Mouse (Mus musculus): Measurements from ENCODE around the gene Cacna2d2. TPM values are rescaled to one million over a fixed set of nuclear protein-coding genes. Genes with fewer than 3 reads are reported as not detected.
A peak's percentile ranks its signal among the peaks of the same experiment; 100 is the strongest.

Gene Cacna2d2
- total RNA-seq, 4 experiments from 2014 or later: 0.15 to 0.65 (median 0.41) TPM

DNA sequence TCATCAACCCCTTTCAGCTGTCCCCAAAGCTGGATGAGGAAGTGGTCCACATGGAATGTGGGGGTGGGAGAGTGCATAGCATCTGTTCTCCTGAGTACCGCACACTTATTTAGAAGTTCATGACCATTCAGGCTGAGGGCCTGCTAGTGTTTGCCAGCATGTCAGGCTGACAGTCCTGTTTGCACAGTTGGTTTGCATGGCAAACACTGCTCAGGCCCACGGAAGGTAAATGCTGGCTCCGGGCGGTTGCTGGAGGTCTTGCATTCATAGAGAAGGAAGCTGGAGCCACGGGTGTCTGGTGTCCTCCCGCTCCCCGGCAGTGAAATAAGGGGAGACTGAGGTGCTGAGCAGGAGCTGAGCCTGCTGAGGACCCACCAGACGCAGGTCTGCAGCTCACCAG lies 53.7 kb downstream of the Cacna2d2 start:
- DNase-seq (ENCODE audit: low spot score in 2 of 2): no peak

DNA sequence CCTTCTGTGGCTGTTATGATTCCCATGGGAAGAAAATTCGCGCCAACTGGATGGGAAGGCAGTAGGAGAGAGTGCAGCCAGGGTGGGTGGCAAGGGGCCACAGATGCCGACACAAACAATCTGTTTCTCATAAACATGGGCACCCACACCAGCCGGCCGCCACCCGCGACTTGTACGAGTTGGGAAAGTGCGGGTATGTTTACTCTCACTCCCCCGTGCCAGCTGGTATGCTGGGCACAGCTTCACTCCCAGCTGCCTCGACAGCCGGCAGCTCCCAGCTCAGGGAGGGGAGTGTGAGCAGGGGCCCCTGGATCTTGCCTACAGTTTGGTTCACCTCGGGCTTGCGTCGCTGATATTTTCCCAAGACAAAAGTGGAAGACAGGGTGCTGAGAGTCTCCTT lies 57.3 kb downstream of the Cacna2d2 start:
- peak in 1 of 2 experiments; percentile 7 for DNase-seq (ENCODE audit: low spot score in 2 of 2)

DNA sequence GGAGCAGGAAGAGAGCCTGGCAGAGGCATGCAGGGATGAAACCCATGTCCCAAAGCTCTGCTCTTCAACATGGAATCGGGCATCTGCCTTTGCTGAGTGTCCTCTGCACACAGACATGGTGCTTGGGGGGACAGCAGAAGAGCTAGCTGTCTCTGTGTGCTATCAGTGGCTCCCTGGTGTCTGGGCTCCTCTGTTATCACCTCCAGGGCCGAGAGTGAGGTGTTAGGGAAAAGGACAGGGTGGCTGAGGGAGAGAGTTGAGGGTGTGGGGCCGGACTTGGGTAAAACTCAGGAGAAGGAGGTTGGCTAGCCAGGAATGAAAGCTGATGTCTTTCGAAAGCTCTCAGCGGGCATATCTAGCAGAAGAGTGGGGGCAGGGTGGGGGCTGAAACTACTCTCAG lies 63.5 kb downstream of the Cacna2d2 start:
- no peak for DNase-seq (ENCODE audit: low spot score in 2 of 2)

DNA sequence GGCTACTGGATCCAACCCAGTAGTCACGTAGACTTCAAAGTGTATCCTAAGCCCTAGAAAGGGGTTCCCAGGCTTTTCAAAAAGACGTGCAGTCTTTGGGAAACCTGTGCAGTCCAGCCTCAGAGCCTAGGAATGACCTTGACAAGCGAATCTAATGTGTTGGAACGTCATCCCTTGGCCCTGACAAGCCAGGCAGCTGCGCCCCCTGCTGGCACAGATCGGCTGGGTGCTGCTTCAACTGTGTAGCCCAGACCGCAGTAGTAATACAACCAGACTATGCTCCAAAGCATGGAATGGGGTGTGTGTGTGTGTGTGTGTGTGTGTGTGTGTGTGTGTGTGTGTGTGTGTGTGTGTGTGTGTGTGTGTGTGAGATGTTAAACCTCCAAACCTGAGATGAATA lies 64.1 kb downstream of the Cacna2d2 start:
- peak; percentile 61 to 75 for DNase-seq (ENCODE audit: low spot score in 2 of 2)

DNA sequence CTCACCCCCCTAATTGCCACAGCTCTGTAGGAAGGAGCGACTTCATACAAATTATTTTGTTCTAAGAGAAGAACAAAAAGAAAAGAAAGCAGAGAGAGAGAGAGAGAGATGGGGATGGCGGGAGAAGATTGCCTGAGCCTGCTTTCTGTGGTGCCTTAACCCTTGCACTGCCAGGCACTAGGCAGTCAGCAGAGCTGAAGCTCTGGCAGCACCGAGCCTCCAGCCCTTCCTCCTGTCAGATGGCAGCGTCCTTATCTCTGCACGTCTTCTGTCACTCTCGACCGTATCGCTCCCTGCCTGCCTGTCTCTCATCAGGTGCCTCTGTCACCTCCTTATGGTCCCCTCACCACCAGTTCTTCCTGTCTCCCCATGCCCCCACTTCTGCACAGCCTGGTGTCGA lies 64.7 kb downstream of the Cacna2d2 start:
- DNase-seq (ENCODE audit: low spot score in 2 of 2): no peak

DNA sequence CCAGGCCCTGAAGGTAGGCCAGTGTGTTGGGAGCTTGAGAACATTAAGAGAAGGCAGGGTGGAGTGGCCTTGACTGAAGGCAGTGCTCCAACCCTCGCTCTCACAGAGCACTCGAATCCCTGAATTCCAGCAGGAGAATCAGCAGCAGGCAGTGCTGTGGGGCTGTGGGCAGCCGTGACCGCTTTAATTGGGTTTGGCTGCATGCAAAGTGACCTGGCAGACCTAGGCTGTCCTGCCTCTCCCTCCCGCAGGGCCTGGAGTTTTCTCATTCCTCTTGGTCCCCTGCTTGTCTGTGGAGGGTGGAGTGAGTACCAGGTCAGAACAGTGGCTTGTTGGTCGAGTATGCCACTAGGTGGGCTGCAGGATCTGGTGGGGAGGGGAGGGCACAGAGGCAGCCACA lies 66.2 kb downstream of the Cacna2d2 start:
- DNase-seq (ENCODE audit: low spot score in 2 of 2): no peak

DNA sequence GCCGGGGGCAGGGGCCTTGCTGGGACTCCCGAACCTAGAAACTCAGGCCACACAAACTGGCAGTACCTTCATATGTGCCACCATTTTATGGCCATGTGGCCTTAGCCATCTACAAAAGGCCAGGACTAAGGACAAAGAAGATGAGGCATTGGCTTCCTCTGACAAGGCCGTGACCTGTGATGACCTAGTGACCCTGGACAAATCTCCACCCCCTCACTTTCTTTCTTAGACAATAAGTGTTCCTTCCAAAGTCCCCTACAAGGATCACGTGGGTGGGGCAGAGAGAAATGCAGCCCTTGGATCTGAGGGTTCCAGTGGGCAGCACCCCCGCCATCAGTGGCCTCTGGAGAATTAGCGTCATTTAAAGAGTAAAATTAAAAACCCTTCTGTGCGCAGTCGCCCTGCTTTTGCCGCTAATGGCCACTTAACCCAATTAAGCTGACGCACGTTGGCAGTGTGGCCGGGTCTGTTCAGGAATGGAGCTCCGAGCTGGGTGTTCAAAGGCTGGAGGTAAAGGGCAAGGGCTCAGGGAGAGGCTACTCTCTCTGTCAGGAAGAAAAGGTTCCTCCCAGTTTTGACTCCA lies 69.9 kb downstream of the Cacna2d2 start:
- DNase-seq (ENCODE audit: low spot score in 2 of 2): no peak

DNA sequence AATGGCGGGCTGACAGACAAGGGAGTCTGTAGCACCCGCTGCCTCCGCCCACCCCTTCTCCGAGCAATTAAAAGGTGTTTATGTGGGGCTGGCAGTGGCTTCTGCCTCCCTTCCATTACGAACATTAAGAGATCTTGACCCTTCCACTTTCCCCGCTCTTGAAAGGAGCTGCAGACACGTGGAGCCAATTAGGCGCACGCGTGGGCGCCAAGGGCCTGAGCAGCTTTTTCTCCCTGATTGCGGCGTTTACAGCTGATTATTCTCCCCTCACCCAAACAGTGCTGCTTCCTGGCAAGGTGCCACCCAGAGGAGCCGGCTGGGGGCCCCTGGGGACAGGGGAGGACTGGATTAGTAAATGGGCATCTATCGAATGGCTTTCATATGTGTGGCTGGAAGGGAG lies 71.0 kb downstream of the Cacna2d2 start:
- DNase-seq (ENCODE audit: low spot score in 2 of 2): no peak

DNA sequence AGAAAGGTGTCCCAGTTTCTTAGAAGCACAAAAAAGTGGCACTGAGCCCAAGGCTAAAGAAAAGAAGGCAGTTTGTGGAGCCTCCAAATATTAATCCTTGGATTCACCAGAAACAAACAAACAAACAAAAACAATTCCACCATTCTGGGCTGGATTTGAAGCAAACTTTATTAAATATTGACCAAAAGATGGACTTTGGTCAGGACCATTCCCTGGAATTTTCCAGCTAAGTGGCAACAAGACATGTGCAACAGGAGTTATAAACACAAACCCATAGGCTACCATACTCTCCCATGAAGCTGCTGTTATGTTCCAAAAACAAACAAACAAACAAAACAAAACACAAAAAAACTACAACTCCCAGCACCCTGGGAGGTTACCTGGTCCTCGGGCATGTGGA lies 74.6 kb downstream of the Cacna2d2 start:
- DNase-seq (ENCODE audit: low spot score in 2 of 2): no peak

DNA sequence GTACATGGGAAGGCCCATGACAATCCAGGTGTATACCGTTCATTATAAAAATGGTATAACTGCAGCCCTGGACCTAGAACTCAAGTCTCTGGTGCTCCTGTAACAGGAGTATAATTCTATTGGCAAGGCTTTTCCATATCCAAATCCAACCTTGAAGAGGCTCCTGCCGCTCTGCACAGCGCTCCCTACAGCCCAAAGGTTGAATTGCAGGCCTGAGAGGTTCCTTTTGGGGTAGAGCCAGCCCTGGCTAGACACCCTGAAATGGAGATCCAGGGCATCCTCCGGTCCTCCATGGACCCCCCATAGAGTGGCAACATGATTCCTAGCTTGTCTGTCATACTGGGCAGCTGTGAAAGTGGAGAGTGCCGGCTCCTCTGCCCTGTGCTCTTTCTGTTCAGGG lies 79.6 kb downstream of the Cacna2d2 start:
- no peak for DNase-seq (ENCODE audit: low spot score in 2 of 2)

DNA sequence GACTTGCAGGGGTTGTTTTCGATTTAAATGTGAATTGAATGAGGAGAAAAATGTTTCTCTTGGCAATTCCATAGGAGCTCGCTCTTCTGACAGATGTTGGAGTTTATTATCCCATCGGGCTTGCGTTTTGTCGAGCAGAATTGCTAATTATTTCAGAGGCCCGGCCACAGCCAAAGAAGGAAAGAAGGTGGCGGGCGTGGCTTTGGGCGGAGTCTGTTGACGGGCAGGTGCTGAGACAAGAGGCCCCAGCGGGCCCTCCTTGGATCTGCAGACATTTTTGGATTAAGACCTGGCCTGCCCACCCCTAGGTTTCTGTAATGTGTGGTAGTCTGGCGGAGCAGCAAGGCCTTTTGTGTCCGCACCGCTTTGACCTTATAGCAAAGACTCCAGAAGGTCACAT lies 80.2 kb downstream of the Cacna2d2 start:
- DNase-seq (ENCODE audit: low spot score in 2 of 2): no peak

DNA sequence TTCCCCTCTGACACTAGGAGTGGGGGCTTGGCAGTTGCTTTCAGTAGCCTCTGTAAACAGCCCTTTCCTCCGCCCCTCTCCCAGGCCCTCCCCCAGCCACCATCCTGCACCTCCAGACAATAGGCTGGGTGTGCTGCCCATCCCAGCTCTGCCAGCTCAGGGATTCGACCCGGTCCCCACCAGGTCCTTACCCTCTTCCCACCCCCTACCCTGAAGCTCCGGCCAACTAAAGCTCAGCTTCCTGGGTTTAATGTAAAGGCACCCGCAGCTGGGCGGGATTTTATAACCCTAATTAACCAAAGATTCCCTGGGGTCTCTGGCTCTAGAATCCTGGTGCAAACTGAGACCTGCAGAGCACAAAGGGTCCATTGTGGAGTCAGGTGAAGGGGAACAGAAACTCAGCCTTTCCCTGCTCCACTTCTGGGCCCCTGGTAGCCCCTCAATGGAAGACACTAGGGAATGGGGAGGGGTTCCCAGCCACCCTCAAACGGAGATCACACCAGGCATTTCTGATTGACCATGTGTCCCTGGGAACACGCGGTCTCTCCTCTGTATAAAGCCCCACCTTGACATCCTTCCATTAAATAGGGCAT lies 81.2 kb downstream of the Cacna2d2 start:
- DNase-seq (ENCODE audit: low spot score in 2 of 2): no peak

DNA sequence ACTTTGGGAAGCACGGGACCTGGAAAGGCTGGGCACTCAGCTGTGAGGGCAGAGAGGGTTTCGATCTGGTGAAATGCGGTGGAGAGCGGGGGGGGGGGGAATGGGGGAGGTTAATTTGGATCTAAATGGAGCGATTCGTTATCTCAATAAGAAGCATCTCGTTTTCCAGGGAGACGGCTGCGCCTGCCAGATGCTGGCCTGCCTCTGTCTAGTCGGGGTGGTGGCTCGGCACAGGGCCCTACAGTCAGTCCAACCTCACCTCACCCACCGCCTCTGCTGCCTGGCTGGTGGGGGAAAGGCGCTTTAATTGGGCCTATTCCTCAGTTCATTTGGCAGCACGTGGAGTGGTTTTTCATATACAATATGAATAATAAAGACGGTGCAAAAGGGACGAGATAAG lies 81.9 kb downstream of the Cacna2d2 start:
- no peak for DNase-seq (ENCODE audit: low spot score in 2 of 2)

DNA sequence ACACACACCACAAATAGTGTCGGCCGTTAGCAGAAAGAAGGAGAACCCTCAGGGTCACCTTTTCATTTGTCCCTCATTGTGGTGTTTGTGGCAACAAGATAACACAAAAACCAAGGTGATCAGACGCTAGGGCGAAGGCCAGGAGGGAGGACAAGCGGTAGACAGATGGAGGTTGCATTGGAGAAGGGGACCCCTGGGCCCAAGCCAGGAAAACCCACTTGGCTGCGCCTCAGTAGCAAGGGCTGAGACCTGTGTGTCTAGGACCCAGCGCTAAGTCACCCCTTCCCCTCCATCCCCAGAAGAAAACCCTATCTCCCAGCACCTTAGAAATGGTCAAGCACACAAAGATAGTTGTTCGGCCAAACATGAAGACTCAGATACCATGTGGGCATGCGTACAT lies 82.6 kb downstream of the Cacna2d2 start:
- DNase-seq (ENCODE audit: low spot score in 2 of 2): no peak

DNA sequence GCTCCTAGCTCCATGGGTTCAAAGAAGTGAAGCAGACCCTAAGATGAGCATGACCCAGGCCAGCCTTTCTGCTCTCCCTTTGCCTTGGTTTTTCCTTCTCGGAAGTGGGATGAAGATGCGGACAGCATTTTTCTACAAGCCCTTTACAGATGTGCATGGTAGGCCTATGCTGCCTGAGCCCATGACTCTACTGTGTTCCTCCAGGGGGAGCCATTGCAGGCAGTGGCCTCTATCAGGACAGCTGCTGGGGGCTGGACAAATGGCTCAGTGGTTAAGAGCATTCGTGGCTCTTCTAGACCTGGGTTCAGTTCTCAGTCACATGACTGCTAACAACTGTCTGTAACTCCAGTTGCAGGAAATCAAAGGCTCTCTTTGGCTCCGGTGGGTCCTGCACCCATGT lies 83.4 kb downstream of the Cacna2d2 start:
- no peak for DNase-seq (ENCODE audit: low spot score in 2 of 2)

DNA sequence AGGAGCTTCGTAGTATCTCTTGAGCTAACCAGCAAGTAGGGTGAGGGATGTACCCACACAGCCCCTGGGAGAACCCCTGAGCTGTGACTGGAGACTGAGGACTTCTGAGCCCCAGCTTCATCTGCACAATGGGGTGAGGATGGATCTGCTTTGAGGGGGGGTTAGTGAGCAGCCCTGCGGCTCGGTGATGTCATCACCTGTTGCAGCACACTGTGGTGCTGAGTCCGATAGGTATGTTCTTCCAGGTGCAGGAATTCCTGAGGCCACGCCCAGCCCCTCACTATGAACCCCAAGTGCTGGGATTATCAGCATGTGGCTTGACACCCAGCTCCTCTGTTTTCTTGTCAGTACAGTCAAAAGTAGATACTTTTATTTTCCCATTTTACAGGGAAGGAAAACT lies 84.3 kb downstream of the Cacna2d2 start:
- DNase-seq (ENCODE audit: low spot score in 2 of 2): no peak

DNA sequence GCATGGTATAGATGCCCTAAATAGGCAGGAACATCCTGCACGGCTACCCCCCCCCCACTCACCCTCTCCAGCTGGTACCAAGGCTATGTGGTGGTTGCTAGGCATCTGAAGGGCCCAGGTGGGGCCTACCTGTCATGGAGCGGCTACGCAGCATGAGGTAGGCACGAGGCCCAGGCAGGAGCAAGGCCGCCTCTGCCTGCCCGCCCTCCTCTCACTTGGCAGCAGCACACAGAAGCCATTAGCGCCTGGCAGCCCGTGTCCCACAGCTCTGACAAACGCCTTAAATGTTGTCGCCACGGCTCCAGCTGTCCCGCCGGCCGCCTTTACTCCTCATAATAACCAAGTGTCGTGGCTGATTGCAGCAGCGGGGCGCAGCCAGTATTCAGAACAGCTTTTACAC lies 84.9 kb downstream of the Cacna2d2 start:
- DNase-seq (ENCODE audit: low spot score in 2 of 2): no peak

DNA sequence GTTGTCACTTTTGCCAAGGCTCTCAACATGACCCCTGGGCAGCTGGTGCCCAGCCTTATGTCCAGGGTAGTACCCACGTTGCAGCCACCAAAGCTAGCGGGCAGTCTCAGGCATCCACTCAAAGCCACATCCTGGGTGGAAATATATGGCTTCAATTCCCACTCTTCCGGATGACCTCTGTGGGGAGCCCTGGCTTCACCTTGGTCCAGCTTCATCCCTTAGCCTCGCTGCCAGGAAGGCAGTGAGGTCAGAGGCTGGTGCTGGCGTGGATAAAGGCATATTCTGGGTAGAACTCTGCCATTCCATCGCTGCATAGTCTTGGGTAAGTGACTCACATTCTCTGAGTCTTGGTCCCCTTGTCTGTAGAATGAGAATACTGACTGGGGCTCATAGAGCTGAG lies 85.4 kb downstream of the Cacna2d2 start:
- no peak for DNase-seq (ENCODE audit: low spot score in 2 of 2)

DNA sequence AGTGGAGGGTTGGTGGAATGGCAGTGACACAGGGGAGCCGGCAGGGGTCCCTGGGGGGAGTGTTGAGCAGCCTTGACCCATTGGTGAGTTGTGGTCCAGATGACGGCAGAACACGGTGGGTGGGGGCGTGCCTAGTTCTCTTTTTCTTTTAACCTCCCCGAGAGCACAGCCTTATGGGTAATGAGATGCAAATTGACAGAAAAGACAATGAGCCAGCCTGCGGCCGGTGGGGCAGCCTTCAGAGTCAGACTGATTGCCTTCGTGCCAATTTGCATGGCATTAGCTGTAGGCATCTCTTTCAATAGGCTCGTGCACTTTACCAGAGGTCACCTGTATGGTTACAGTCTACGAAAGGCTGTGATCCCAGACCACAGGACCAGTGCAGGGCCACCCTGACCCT lies 86.7 kb downstream of the Cacna2d2 start:
- no peak for DNase-seq (ENCODE audit: low spot score in 2 of 2)

DNA sequence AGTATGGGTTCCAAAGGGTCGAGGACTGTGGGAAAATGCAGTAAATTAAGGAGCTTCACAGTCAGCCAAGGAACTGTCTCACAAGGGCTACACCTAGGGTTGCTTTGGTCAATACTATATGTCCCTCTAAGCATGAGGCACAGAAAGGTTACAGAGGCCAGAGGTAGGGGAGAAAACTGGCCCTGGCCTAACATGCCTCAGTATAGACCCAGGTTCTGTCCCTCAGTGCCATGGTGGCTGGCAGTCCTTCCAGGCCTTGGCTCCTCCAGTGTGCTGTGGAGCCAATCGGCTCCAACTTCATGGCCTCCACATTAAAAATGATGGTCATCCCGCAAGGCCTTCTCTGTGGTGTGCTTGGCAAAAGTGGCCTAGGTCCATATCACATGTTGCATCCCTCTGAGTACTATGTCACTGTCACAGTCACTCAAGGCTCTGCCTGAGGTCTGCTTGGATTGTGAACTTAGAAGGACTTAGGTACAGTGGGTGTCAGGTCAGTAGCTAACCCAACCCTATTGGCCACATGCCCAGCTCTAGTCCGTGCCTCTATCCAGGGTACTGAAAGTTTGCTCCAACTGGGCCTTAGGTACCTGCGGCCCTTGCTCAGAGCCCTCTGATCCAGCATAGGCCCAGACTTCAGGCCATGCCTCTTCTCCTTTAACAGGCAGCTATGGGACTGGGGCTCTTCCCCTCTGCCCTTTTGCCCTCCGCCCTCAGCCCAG lies 87.3 kb downstream of the Cacna2d2 start:
- no peak for DNase-seq (ENCODE audit: low spot score in 2 of 2)

DNA sequence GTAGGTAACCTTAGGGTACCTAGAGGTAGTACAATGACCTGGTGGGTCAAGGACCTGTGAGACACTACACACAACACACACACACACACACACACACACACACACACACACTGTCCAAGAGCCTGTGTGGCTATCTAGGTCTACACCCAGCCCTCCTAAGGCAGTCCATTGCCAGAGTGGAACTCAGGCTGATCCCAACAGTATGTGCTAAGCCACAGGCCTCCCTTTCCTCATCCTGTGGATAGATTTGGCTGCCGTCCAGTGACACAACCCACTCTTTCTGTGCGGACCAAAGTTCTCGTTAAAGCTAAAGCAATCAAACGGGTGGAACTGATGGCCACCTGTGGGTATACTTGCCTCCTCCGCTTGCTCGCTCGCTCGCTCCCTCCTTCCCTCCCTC lies 90.7 kb downstream of the Cacna2d2 start:
- DNase-seq (ENCODE audit: low spot score in 2 of 2): no peak

DNA sequence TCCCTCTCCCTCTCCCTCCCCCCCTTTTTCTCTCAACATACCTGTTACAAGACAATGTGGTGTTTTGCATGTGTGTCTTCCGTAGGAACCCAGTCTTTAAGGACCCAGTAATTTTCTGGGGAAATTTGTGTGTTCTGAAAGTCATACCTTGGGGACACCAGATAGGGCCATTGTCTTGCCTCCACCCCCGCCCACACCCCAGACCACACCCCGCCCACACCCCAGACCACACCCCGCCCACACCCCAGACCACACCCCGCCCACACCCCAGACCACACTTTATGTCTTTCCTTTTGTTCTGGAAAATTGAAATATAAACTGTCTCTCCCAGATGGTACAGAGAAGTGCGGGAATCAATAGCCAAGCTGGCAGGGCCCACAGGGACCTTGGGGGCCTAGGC lies 91.2 kb downstream of the Cacna2d2 start:
- DNase-seq (ENCODE audit: low spot score in 2 of 2): no peak

DNA sequence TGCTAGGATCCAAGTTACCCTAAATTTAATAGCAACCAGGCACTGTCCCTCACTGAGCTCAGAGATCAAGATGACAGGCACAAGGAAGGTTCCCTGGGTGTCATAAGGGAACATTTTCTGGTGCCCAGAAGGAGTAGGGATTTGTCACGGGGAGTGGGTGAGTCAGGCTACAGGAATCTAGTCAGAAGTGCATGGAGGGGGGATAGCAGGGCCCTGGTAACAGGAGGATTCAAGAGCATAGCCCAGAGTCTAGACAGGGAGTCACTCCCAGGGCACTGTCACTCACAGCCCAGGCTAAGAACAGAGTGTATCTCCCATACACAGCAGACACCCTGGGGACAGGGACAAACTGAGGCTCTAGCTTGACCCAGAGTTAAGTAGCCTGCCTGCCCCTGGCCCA lies 94.1 kb downstream of the Cacna2d2 start:
- no peak for DNase-seq (ENCODE audit: low spot score in 2 of 2)
